Mouse (Mus musculus): ENCODE results near the gene Evc2. TPM values are rescaled to one million over a fixed set of nuclear protein-coding genes. Genes with fewer than 3 reads are reported as not detected.

Gene Evc2
- polyA plus RNA-seq, 1 experiment from 2014 or later: 7.7 TPM

DNA sequence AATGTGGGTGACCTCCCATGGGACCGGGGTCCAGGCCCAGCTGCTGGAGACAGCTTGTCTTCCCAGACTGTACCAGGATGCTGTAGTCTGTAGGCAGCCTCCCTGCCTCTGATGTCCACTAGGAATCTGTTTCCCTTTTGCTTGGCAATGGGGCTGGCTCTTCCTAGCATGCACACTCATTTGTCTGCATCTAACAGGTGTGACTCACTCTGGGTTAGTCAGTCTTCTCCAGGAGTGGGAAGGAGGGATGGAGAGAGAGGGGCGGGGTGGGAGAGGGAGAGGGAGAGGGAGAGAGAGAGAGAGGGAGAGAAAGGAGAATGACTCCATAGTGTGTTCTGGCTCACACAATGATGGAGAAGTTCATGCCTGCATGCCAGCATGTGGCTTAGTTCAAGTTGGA lies 13.5 kb downstream of the Evc2 start:
- no peak overlapping the region for H3K4me3 ChIP-seq (ENCODE audit: low read depth, low read length)
- no peaks in the 10 kb centered on the region for H3K27me3 ChIP-seq (ENCODE audit: control insufficient read depth, insufficient read depth, low read length)
- no peak overlapping the region for H3K4me2 ChIP-seq (replicated peaks; ENCODE audit: low read depth, low read length)
- no peak for ATAC-seq (ENCODE audit: low FRiP score)
- WGBS: 100% methylated on average over 1 of the region's 2 CpGs
- no peaks in the 10 kb centered on the region for H3K4me1 ChIP-seq (replicated peaks; ENCODE audit: control insufficient read depth, insufficient read depth, low read length)
- H3K27ac ChIP-seq (ENCODE audit: low read depth, low read length): no peak overlapping the region
- H3K9ac ChIP-seq (ENCODE audit: low read depth, low read length): no peak overlapping the region
- H3K9me3 ChIP-seq (ENCODE audit: control insufficient read depth, low read length): no peaks in the 10 kb centered on the region
- DNase-seq (ENCODE audit: low spot score): no peak
- H3K36me3 ChIP-seq (ENCODE audit: control insufficient read depth, insufficient read depth, low read length): no peaks in the 10 kb centered on the region; the same call in 1 of the 2 replicates

DNA sequence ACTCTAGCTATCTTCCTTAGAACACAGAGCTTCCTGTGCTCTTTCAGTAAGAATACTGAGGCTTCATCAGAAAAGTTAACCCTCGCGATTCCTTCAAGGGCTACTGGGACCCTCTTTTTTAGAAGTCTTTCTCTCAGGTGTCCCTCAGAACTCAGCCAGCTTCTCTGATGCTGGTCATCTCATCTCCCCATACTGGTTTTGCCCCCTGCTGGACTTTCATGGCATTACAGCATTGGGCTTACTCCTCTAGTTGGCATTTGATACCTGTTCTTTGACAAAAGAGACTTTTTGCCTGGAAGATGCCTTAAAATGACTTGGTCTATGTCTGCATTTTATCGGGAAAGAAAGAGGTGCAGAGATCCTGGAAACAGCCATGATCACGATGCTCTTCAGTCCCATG lies 16.1 kb downstream of the Evc2 start:
- H3K4me3 ChIP-seq (ENCODE audit: low read depth, low read length): no peak overlapping the region
- H3K4me2 ChIP-seq (replicated peaks; ENCODE audit: low read depth, low read length): no peak overlapping the region
- no peak overlapping the region for H3K27ac ChIP-seq (ENCODE audit: low read depth, low read length)
- DNase-seq (ENCODE audit: low spot score): peak; percentile 66
- no peaks in the 10 kb centered on the region; the same call in 1 of the 2 replicates for H3K36me3 ChIP-seq (ENCODE audit: control insufficient read depth, insufficient read depth, low read length)
- no peak for ATAC-seq (ENCODE audit: low FRiP score)
- H3K9me3 ChIP-seq (ENCODE audit: control insufficient read depth, low read length): no peaks in the 10 kb centered on the region
- no peaks in the 10 kb centered on the region for H3K27me3 ChIP-seq (ENCODE audit: control insufficient read depth, insufficient read depth, low read length)
- 83% methylated on average over 4 of the region's 4 CpGs for WGBS
- H3K4me1 ChIP-seq (replicated peaks; ENCODE audit: control insufficient read depth, insufficient read depth, low read length): no peaks in the 10 kb centered on the region
- H3K9ac ChIP-seq (ENCODE audit: low read depth, low read length): no peak overlapping the region

DNA sequence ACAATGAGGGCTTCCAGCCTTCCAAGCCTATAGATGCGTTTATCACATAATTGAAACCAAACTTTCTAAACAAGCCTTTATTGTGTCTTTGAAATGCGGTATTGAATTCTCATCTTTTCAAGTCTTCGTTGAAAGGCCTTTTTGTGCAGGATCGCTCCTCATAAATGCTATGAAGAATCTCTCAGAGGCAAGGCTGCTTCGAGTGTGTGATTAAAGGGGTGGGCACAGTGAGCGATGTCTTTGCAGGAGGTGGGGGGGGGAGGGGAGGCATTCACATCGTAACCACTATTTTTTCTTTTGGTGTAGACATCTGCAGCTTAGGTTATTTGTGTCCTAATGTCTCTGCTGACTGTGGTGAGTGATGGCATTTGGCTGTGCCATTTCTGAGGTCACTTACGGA lies 17.7 kb downstream of the Evc2 start:
- Histone ChIP-seq H3K36me3 (ENCODE audit: control insufficient read depth, insufficient read depth, low read length) (no peaks in the 10 kb centered on the region; the same call in 1 of the 2 replicates), H3K4me1 (replicated peaks; ENCODE audit: control insufficient read depth, insufficient read depth, low read length) (no peaks in the 10 kb centered on the region), H3K4me2 (replicated peaks; ENCODE audit: low read depth, low read length) (no peak overlapping the region), H3K27ac (ENCODE audit: low read depth, low read length) (no peak overlapping the region), H3K9me3 (ENCODE audit: control insufficient read depth, low read length) (no peaks in the 10 kb centered on the region), H3K27me3 (ENCODE audit: control insufficient read depth, insufficient read depth, low read length) (no peaks in the 10 kb centered on the region), H3K4me3 (ENCODE audit: low read depth, low read length) (no peak overlapping the region), H3K9ac (ENCODE audit: low read depth, low read length) (no peak overlapping the region)
- ATAC-seq (ENCODE audit: low FRiP score): no peak
- DNase-seq (ENCODE audit: low spot score): no peak
- WGBS: 52% methylated on average over 8 of the region's 8 CpGs

DNA sequence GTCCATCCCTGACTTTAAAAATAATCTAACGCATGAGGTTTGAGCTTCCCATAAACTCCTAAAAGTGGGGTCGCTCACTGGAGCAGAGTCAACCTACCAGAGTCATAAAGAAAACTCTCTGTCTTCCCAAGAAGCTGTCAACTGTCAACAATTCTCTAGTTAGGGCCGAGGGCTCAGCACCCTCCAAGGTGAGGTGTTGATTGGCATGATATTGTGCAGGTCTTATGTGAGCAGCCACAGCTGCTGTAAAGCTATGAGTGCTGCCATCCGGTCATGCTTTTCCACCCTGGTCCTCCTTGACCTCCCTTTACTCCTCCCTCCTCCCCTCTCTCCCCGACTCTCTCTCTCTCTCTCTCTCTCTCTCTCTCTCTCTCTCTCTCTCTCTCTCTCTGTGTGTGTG lies 24.3 kb downstream of the Evc2 start:
- no peak overlapping the region for H3K9ac ChIP-seq (ENCODE audit: low read depth, low read length)
- no peak overlapping the region for H3K27ac ChIP-seq (ENCODE audit: low read depth, low read length)
- no peak for ATAC-seq (ENCODE audit: low FRiP score)
- H3K4me1 ChIP-seq (replicated peaks; ENCODE audit: control insufficient read depth, insufficient read depth, low read length): no peaks in the 10 kb centered on the region
- H3K4me2 ChIP-seq (replicated peaks; ENCODE audit: low read depth, low read length): no peak overlapping the region
- no peaks in the 10 kb centered on the region for H3K9me3 ChIP-seq (ENCODE audit: control insufficient read depth, low read length)
- DNase-seq (ENCODE audit: low spot score): no peak
- H3K36me3 ChIP-seq (ENCODE audit: control insufficient read depth, insufficient read depth, low read length): no peaks in the 10 kb centered on the region
- WGBS: 80% methylated on average over 4 of the region's 5 CpGs
- no peaks in the 10 kb centered on the region for H3K27me3 ChIP-seq (ENCODE audit: control insufficient read depth, insufficient read depth, low read length)
- H3K4me3 ChIP-seq (ENCODE audit: low read depth, low read length): no peak overlapping the region

DNA sequence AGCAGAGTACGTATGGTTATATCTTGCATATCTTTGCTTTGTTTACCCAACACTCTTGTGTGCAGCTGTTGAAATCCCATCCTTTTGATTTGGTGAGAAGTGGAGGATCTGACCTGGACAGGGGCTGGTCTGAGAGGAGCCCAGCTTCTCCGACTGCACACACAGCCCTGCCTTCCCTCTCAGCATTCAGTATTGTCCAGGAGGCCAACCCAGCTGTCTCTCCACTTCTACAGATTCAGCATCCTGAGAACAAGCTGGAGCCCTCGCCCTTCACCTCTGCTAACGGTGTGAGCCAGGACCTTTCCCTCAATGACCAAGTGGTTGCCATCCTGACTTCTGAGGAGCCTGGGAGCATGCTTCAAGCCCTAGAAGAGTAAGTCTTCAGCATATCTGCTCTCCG lies 25.0 kb downstream of the Evc2 start:
- Histone ChIP-seq H3K4me3 (ENCODE audit: low read depth, low read length) (no peak overlapping the region), H3K9ac (ENCODE audit: low read depth, low read length) (no peak overlapping the region), H3K27me3 (ENCODE audit: control insufficient read depth, insufficient read depth, low read length) (no peaks in the 10 kb centered on the region), H3K36me3 (ENCODE audit: control insufficient read depth, insufficient read depth, low read length) (no peaks in the 10 kb centered on the region), H3K9me3 (ENCODE audit: control insufficient read depth, low read length) (no peaks in the 10 kb centered on the region), H3K4me1 (replicated peaks; ENCODE audit: control insufficient read depth, insufficient read depth, low read length) (no peaks in the 10 kb centered on the region), H3K27ac (ENCODE audit: low read depth, low read length) (no peak overlapping the region), H3K4me2 (replicated peaks; ENCODE audit: low read depth, low read length) (no peak overlapping the region)
- ATAC-seq (ENCODE audit: low FRiP score): no peak
- DNase-seq (ENCODE audit: low spot score): no peak
- WGBS: 87% methylated on average over 5 of the region's 5 CpGs

DNA sequence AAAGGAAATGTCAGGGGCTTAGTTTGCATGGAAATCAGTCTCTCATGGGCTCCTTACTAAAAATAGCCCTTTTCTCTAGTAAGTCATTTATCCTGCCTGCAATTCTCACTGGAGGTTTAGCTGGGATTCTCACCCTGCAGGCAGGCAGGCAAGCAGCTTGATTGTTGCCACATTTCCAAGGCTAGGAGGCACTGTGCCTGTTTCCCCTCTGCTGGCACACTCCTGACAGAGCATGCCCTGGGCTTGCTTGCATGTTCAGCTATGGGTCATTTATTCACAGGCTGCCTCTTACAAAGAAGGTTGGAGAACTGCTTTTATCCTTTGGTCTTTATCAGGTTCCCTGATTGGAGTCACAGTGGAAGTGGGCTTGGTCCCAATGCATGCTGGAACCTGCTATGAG lies 27.5 kb downstream of the Evc2 start:
- no peaks in the 10 kb centered on the region for H3K36me3 ChIP-seq (ENCODE audit: control insufficient read depth, insufficient read depth, low read length)
- no peak overlapping the region for H3K4me3 ChIP-seq (ENCODE audit: low read depth, low read length)
- no peak overlapping the region for H3K9ac ChIP-seq (ENCODE audit: low read depth, low read length)
- ATAC-seq (ENCODE audit: low FRiP score) (no peak), DNase-seq (ENCODE audit: low spot score) (no peak)
- H3K27ac ChIP-seq (ENCODE audit: low read depth, low read length): no peak overlapping the region
- H3K4me1 ChIP-seq (replicated peaks; ENCODE audit: control insufficient read depth, insufficient read depth, low read length): no peaks in the 10 kb centered on the region
- no peaks in the 10 kb centered on the region for H3K9me3 ChIP-seq (ENCODE audit: control insufficient read depth, low read length)
- no peaks in the 10 kb centered on the region for H3K27me3 ChIP-seq (ENCODE audit: control insufficient read depth, insufficient read depth, low read length)
- H3K4me2 ChIP-seq (replicated peaks; ENCODE audit: low read depth, low read length): no peak overlapping the region

DNA sequence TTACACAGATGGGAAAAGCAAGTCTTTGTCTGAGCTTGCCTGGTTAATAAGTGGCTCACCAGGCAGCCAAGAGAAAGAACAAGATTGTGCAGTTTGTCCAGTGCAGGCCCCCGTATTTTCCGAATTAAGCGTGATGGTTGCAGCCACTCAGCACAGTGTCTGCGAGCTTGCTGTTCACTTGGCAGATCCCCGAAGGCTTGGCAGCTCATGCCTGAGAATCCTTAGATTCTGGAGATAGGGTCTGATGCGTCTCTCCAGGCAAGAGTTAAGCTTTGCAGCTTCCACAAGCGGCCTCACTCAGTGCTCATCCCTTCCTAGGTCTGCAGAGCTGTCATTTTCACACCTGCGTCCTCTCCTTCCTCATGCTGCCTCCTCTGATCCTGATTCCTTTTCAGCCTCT lies 30.5 kb downstream of the Evc2 start:
- H3K9me3 ChIP-seq (ENCODE audit: control insufficient read depth, low read length): no peaks in the 10 kb centered on the region
- no peaks in the 10 kb centered on the region for H3K27me3 ChIP-seq (ENCODE audit: control insufficient read depth, insufficient read depth, low read length)
- WGBS: 88% methylated on average over 8 of the region's 8 CpGs
- no peak overlapping the region for H3K27ac ChIP-seq (ENCODE audit: low read depth, low read length)
- no peaks in the 10 kb centered on the region for H3K4me1 ChIP-seq (replicated peaks; ENCODE audit: control insufficient read depth, insufficient read depth, low read length)
- DNase-seq (ENCODE audit: low spot score): no peak
- ATAC-seq (ENCODE audit: low FRiP score): no peak
- H3K36me3 ChIP-seq (ENCODE audit: control insufficient read depth, insufficient read depth, low read length): 0 out of 2 replicates have a peak, but pooled peaks cover 3% of the 10 kb centered on the region
- H3K4me2 ChIP-seq (replicated peaks; ENCODE audit: low read depth, low read length): no peak overlapping the region
- H3K4me3 ChIP-seq (ENCODE audit: low read depth, low read length): no peak overlapping the region
- no peak overlapping the region for H3K9ac ChIP-seq (ENCODE audit: low read depth, low read length)

DNA sequence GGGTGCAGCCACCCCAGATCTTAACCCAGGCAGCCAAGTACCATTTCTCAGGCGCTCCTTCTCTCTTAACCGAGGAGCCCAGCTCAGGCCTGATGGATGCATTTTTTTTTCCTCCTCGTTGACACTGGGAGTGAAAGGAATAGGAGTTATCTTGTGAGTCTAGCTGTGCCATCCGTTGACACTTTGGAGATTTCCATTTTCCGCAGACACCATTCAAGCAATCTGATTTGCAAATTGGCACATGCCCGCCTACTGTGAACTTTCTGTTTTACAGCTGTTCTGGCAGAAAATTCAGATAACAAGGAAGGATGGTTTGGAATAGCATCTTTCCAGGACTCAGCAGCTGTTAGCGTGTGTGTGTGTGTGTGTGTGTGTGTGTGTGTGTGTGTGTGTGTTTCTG lies 39.1 kb downstream of the Evc2 start:
- no peak overlapping the region for H3K9ac ChIP-seq (ENCODE audit: low read depth, low read length)
- no peaks in the 10 kb centered on the region for H3K36me3 ChIP-seq (ENCODE audit: control insufficient read depth, insufficient read depth, low read length)
- no peaks in the 10 kb centered on the region for H3K9me3 ChIP-seq (ENCODE audit: control insufficient read depth, low read length)
- no peaks in the 10 kb centered on the region for H3K4me1 ChIP-seq (replicated peaks; ENCODE audit: control insufficient read depth, insufficient read depth, low read length)
- 95% methylated on average over 7 of the region's 7 CpGs for WGBS
- H3K4me2 ChIP-seq (replicated peaks; ENCODE audit: low read depth, low read length): no peak overlapping the region
- ATAC-seq (ENCODE audit: low FRiP score) (no peak), DNase-seq (ENCODE audit: low spot score) (no peak)
- no peaks in the 10 kb centered on the region for H3K27me3 ChIP-seq (ENCODE audit: control insufficient read depth, insufficient read depth, low read length)
- H3K4me3 ChIP-seq (ENCODE audit: low read depth, low read length): no peak overlapping the region
- H3K27ac ChIP-seq (ENCODE audit: low read depth, low read length): no peak overlapping the region

DNA sequence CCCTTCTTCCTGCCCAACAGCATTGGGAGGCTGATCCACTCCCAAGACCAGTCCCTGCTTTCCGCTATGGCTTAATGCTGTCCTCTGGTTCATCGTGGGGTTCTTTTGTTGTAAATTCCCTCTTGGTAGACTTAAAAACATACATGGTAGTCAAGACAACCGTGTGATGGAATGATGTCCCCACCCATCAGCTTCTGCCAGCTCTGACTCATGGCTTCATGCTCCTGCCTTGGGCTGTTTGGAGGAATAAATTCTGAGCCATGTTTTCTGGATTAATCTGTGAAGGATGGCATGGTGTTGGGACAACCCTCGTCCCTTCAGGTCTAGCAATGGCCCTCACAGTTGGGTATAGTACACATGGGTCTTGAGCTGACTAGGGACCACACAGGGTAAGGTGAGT lies 42.3 kb downstream of the Evc2 start:
- no peak for DNase-seq (ENCODE audit: low spot score)
- no peaks in the 10 kb centered on the region for H3K36me3 ChIP-seq (ENCODE audit: control insufficient read depth, insufficient read depth, low read length)
- no peak overlapping the region for H3K9ac ChIP-seq (ENCODE audit: low read depth, low read length)
- H3K4me3 ChIP-seq (ENCODE audit: low read depth, low read length): no peak overlapping the region
- no peak for ATAC-seq (ENCODE audit: low FRiP score)
- 86% methylated on average over 4 of the region's 4 CpGs for WGBS
- H3K27me3 ChIP-seq (ENCODE audit: control insufficient read depth, insufficient read depth, low read length): no peaks in the 10 kb centered on the region
- H3K4me2 ChIP-seq (replicated peaks; ENCODE audit: low read depth, low read length): no peak overlapping the region
- H3K27ac ChIP-seq (ENCODE audit: low read depth, low read length): no peak overlapping the region
- H3K4me1 ChIP-seq (replicated peaks; ENCODE audit: control insufficient read depth, insufficient read depth, low read length): no peaks in the 10 kb centered on the region
- no peaks in the 10 kb centered on the region for H3K9me3 ChIP-seq (ENCODE audit: control insufficient read depth, low read length)
